Mouse (Mus musculus) liver (tissue): Measurements from ENCODE around the gene Cpped1.

Experiments
- DNase-seq: peaks from one replicate; pipeline ENCODE4 v3.0.0-alpha.2; 2020; ENCODE audit warnings: mixed read lengths

The Cpped1 gene

GRCm38 (mm10) chr16:11757471-11757870, 151.8 kb downstream of the Cpped1 start:
- no peak for DNase-seq

- no peak for DNase-seq
Measured at GRCm38 (mm10) chr16:11756598-11757245, 152.5 kb downstream of the Cpped1 start.

- no peak for DNase-seq
Measured at GRCm38 (mm10) chr16:11755281-11756066, 153.8 kb downstream of the Cpped1 start.

- DNase-seq: no peak
Measured at GRCm38 (mm10) chr16:11754136-11754535, 155.1 kb downstream of the Cpped1 start.
